Mouse (Mus musculus) MEL (cell line): Measurements from ENCODE around the gene Derl3. TPM values are rescaled to one million over a fixed set of nuclear protein-coding genes. Genes with fewer than 3 reads are reported as not detected.

Source experiments
- DNase-seq: peaks from one replicate; pipeline ENCODE4 v3.0.0; 2011; ENCODE audit warnings: low read depth, low spot score
- H3K27ac ChIP-seq: 2 replicates; pipeline ENCODE4 v1.5.1; 2012; ENCODE audit warnings: low read depth, mild to moderate bottlenecking, control low read depth, low read length, moderate library complexity; ENCODE audit not compliant: control insufficient read depth
- H3K27me3 ChIP-seq, 2 experiments: fragments of 150-350 bp in 1 of 2; sonication (generic) in 1 of 2; 2 replicates each; pipeline ENCODE4 v1.6.1; 2012; ENCODE audit warnings: low read length in 2 of 2, mild to moderate bottlenecking in 2 of 2, improper control_type of control experiment in 1 of 2, moderate library complexity in 1 of 2; ENCODE audit not compliant: insufficient read depth in 2 of 2, control insufficient read depth in 1 of 2
- H3K36me3 ChIP-seq, 2 experiments: 2 replicates each; pipeline ENCODE4 v1.6.1; 2012 to 2014; ENCODE audit warnings: low read length in 2 of 2, improper control_type of control experiment in 1 of 2, inconsistent platforms in 1 of 2, mild to moderate bottlenecking in 1 of 2; ENCODE audit not compliant: insufficient read depth in 2 of 2, control insufficient read depth in 1 of 2
- H3K4me1 ChIP-seq, 2 experiments: fragments of 150-350 bp in 1 of 2; sonication (generic) in 1 of 2; 2 replicates each; pipeline ENCODE4 v1.6.1; 2012; ENCODE audit warnings: low read length in 2 of 2, improper control_type of control experiment in 1 of 2, mild to moderate bottlenecking in 1 of 2; ENCODE audit not compliant: insufficient read depth in 2 of 2, control insufficient read depth in 1 of 2
- H3K4me3 ChIP-seq, 2 experiments: fragments of 150-350 bp in 1 of 2; sonication (generic) in 1 of 2; 2 replicates each; pipeline ENCODE4 v1.5.1; 2012; ENCODE audit warnings: low read depth in 2 of 2, low read length in 2 of 2, mild to moderate bottlenecking in 2 of 2, moderate library complexity in 2 of 2, control low read depth in 1 of 2, improper control_type of control experiment in 1 of 2; ENCODE audit not compliant: control insufficient read depth in 1 of 2, insufficient read depth in 1 of 2
- H3K79me2 ChIP-seq: 2 replicates; pipeline ENCODE4 v1.6.1; 2012; ENCODE audit warnings: mild to moderate bottlenecking, low read length, moderate library complexity; ENCODE audit not compliant: control insufficient read depth, poor library complexity, insufficient read depth
- H3K9ac ChIP-seq: 2 replicates; pipeline ENCODE4 v1.6.1; 2012; ENCODE audit warnings: low read depth, mild to moderate bottlenecking, control low read depth, low read length, moderate library complexity; ENCODE audit not compliant: control insufficient read depth, poor library complexity, severe bottlenecking
- H3K9me3 ChIP-seq: fragments of 150-350 bp; sonication (generic); replicated peaks from 2 replicates; pipeline ENCODE4 v1.6.1; 2012; ENCODE audit warnings: mild to moderate bottlenecking, low read length, improper control_type of control experiment, moderate library complexity; ENCODE audit not compliant: insufficient read depth
- EP300 ChIP-seq, 2 experiments: IDR thresholded peaks; 2 replicates each; pipeline ENCODE4 v1.6.1; 2011; ENCODE audit warnings: improper control_type of control experiment in 2 of 2, low read length in 2 of 2, low read depth in 1 of 2, mild to moderate bottlenecking in 1 of 2
- ETS1 ChIP-seq: IDR thresholded peaks from 2 replicates; pipeline ENCODE4 v1.6.1; 2012; ENCODE audit warnings: low read depth, mild to moderate bottlenecking, inconsistent platforms, low read length, improper control_type of control experiment, moderate library complexity
- GABPA ChIP-seq: IDR thresholded peaks from 2 replicates; pipeline ENCODE4 v1.6.1; 2012; ENCODE audit warnings: low read depth, mild to moderate bottlenecking, inconsistent platforms, low read length, improper control_type of control experiment, moderate library complexity
- GATA1 ChIP-seq: IDR thresholded peaks from 2 replicates; pipeline ENCODE4 v1.6.1; 2011; ENCODE audit warnings: low read depth, low read length, improper control_type of control experiment
- HCFC1 ChIP-seq: IDR thresholded peaks from 2 replicates; pipeline ENCODE4 v1.6.1; 2012; ENCODE audit warnings: low read depth, mild to moderate bottlenecking, inconsistent platforms, low read length, improper control_type of control experiment, moderate library complexity
- JUND ChIP-seq: IDR thresholded peaks from 2 replicates; pipeline ENCODE4 v1.6.1; 2011; ENCODE audit warnings: low read depth, mild to moderate bottlenecking, improper control_type of control experiment, low read length
- KAT2A ChIP-seq: conservative IDR thresholded peaks from 2 replicates; pipeline ENCODE4 v1.6.1; 2012; ENCODE audit warnings: low read depth, low read length, improper control_type of control experiment, inconsistent platforms
- MEF2A ChIP-seq: IDR thresholded peaks from 2 replicates; pipeline ENCODE4 v1.6.1; 2014; ENCODE audit warnings: low read depth, mild to moderate bottlenecking, inconsistent platforms, low read length, improper control_type of control experiment; ENCODE audit not compliant: poor library complexity, insufficient replicate concordance, severe bottlenecking; ENCODE audit errors: extremely low read depth
- MYB ChIP-seq: IDR thresholded peaks from 2 replicates; pipeline ENCODE4 v1.6.1; 2011; ENCODE audit warnings: mild to moderate bottlenecking, low read depth, low read length, improper control_type of control experiment
- MYC ChIP-seq: IDR thresholded peaks from 2 replicates; pipeline ENCODE4 v1.6.1; 2011; ENCODE audit warnings: low read depth, mild to moderate bottlenecking, low read length, improper control_type of control experiment, moderate library complexity
- NRF1 ChIP-seq: IDR thresholded peaks from 2 replicates; pipeline ENCODE4 v1.6.1; 2014; ENCODE audit warnings: low read depth, mild to moderate bottlenecking, inconsistent platforms, low read length, improper control_type of control experiment, moderate library complexity; ENCODE audit not compliant: poor library complexity, insufficient read depth, severe bottlenecking
- POLR2AphosphoS5 ChIP-seq: IDR thresholded peaks from 2 replicates; pipeline ENCODE4 v1.6.1; 2012; ENCODE audit warnings: low read depth, borderline replicate concordance, mild to moderate bottlenecking, inconsistent platforms, low read length, moderate library complexity, mixed read lengths
- RAD21 ChIP-seq: IDR thresholded peaks from 2 replicates; pipeline ENCODE4 v1.6.1; 2011; ENCODE audit warnings: mild to moderate bottlenecking, low read depth, low read length, improper control_type of control experiment
- SIN3A ChIP-seq: IDR thresholded peaks from 2 replicates; pipeline ENCODE4 v1.6.1; 2012; ENCODE audit warnings: low read length, improper control_type of control experiment, inconsistent platforms
- SMC3 ChIP-seq: IDR thresholded peaks from 2 replicates; pipeline ENCODE4 v1.6.1; 2011; ENCODE audit warnings: low read depth, low read length, improper control_type of control experiment
- TAL1 ChIP-seq: IDR thresholded peaks from 2 replicates; pipeline ENCODE4 v1.6.1; 2012; ENCODE audit warnings: mild to moderate bottlenecking, inconsistent platforms, low read length, moderate library complexity, mixed read lengths
- TBP ChIP-seq: IDR thresholded peaks from 2 replicates; pipeline ENCODE4 v1.8.0; 2011; ENCODE audit warnings: low read depth, low read length, improper control_type of control experiment
- USF1 ChIP-seq: IDR thresholded peaks from 2 replicates; pipeline ENCODE4 v1.6.1; 2014; ENCODE audit warnings: low read depth, mild to moderate bottlenecking, inconsistent platforms, low read length, improper control_type of control experiment, moderate library complexity
- USF2 ChIP-seq, 2 experiments: IDR thresholded peaks; 2 replicates each; pipeline ENCODE4 v1.6.1; 2011 to 2012; ENCODE audit warnings: improper control_type of control experiment in 2 of 2, low read length in 2 of 2, borderline replicate concordance in 1 of 2, inconsistent platforms in 1 of 2, low read depth in 1 of 2, mild to moderate bottlenecking in 1 of 2; ENCODE audit not compliant: insufficient read depth in 1 of 2
- ZKSCAN1 ChIP-seq: IDR thresholded peaks from 2 replicates; pipeline ENCODE4 v1.6.1; 2012; ENCODE audit warnings: low read depth, mild to moderate bottlenecking, inconsistent platforms, low read length, improper control_type of control experiment, moderate library complexity
- ZMIZ1 ChIP-seq: IDR thresholded peaks from 2 replicates; pipeline ENCODE4 v1.6.1; 2012; ENCODE audit warnings: low read depth, mild to moderate bottlenecking, inconsistent platforms, low read length, improper control_type of control experiment, moderate library complexity
- ZNF384 ChIP-seq: IDR thresholded peaks from 2 replicates; pipeline ENCODE4 v1.6.1; 2012; ENCODE audit warnings: low read depth, mild to moderate bottlenecking, inconsistent platforms, low read length, improper control_type of control experiment
- polyA plus RNA-seq, 2 experiments: library from polyadenylated mRNA; stranded (reverse) in 1 of 2; unstranded in 1 of 2; fragments of >175 nt in 1 of 2; fragments of >200 nt in 1 of 2; gene quantifications; 2 replicates each; pipeline versions ENCODE4 v1.2.1 to v1.2.4; 2012; ENCODE audit warnings: low replicate concordance in 2 of 2, low read depth in 1 of 2; ENCODE audit not compliant: insufficient read length in 2 of 2, insufficient read depth in 1 of 2, missing spikeins in 1 of 2
- total RNA-seq: library from RNA; depleted of rRNA; stranded (reverse); fragments of 300-350 nt; gene quantifications from 2 replicates; pipeline ENCODE4 v1.2.3, GENCODE M21; 2012

Gene Derl3
- total and polyA plus RNA-seq, 3 experiments: 0.69 to 1.5 TPM; not detected in 1

- Histone ChIP-seq H3K4me1 (no peaks in the 10 kb centered on the region), H3K79me2 (no peaks in the 10 kb centered on the region), H3K27ac (no peak overlapping the region), H3K9ac (no peak overlapping the region), H3K27me3 (no peaks in the 10 kb centered on the region), H3K9me3 (no peaks in the 10 kb centered on the region), H3K36me3 (no peaks in the 10 kb centered on the region), H3K4me3 (no peak overlapping the region)
- TF ChIP-seq EP300 (IDR thresholded peaks at IDR 0.05; ENCODE audit: low read depth in 1 of 2, low read length in 2 of 2): no peak
- no peak for TF ChIP-seq KAT2A
- no peak for TF ChIP-seq RAD21
- no peak for TF ChIP-seq USF1
- no peak for DNase-seq
Measured at GRCm38 (mm10) chr10:75881578-75882432, 11.4 kb upstream of the Derl3 start.

GRCm38 (mm10) chr10:75882433-75883231 lies 10.6 kb upstream of the Derl3 start:
- Histone ChIP-seq H3K4me3 (no peak overlapping the region), H3K9me3 (no peaks in the 10 kb centered on the region), H3K27ac (no peak overlapping the region), H3K36me3 (no peaks in the 10 kb centered on the region), H3K79me2 (no peaks in the 10 kb centered on the region), H3K4me1 (no peaks in the 10 kb centered on the region), H3K9ac (no peak overlapping the region), H3K27me3 (no peaks in the 10 kb centered on the region)
- TF ChIP-seq NRF1: no peak
- TF ChIP-seq ETS1: no peak
- TF ChIP-seq ZMIZ1: no peak
- TF ChIP-seq JUND: no peak
- no peak for TF ChIP-seq KAT2A
- no peak for TF ChIP-seq GATA1
- no peak for TF ChIP-seq MYC
- no peak for TF ChIP-seq TBP
- no peak for DNase-seq

GRCm38 (mm10) chr10:75883232-75883552 lies 10.0 kb upstream of the Derl3 start:
- no peak overlapping the region for H3K4me3 ChIP-seq
- H3K27me3 ChIP-seq: no peaks in the 10 kb centered on the region
- no peaks in the 10 kb centered on the region for H3K4me1 ChIP-seq
- H3K9me3 ChIP-seq: no peaks in the 10 kb centered on the region
- no peaks in the 10 kb centered on the region for H3K36me3 ChIP-seq
- DNase-seq: peak; percentile 51
- no peaks in the 10 kb centered on the region for H3K79me2 ChIP-seq
- H3K27ac ChIP-seq: no peak overlapping the region
- no peak overlapping the region for H3K9ac ChIP-seq
- TF ChIP-seq ZMIZ1 (no peak), ZNF384 (peak; percentile 64), MYB (no peak), TAL1 (no peak), USF2 (IDR thresholded peaks at IDR 0.05; ENCODE audit: borderline replicate concordance in 1 of 2, insufficient read depth in 1 of 2, low read depth in 1 of 2, low read length in 2 of 2) (no peak), TBP (no peak), ETS1 (no peak), SIN3A (no peak), HCFC1 (no peak), ZKSCAN1 (no peak), POLR2AphosphoS5 (no peak), RAD21 (peak; percentile 48), MEF2A (no peak), GABPA (no peak), SMC3 (peak; percentile 65)
